Mouse (Mus musculus) stomach, embryonic 14.5 days (tissue): ENCODE data around the gene Fto. TPM values are rescaled to one million over a fixed set of nuclear protein-coding genes. Genes with fewer than 3 reads are reported as not detected.
A peak's percentile ranks its signal among the peaks of the same experiment; 100 is the strongest.

Source experiments
- ATAC-seq: fragments of 200-750 bp; cut with Nextera tagmentation; 2 replicates; pipeline ENCODE4 v1.8.0; 2017; ENCODE audit warnings: low read depth, moderate TSS enrichment; ENCODE audit not compliant: insufficient number of reproducible peaks, insufficient read depth, low FRiP score
- H3K27ac ChIP-seq: fragments of 300-500 bp; sonication (generic); 2 replicates; pipeline ENCODE4 v1.5.1; 2014; ENCODE audit warnings: mild to moderate bottlenecking, low read length, moderate library complexity, mixed read lengths
- H3K27me3 ChIP-seq: fragments of 300-500 bp; sonication (generic); 2 replicates; pipeline ENCODE4 v1.6.1; 2014; ENCODE audit warnings: low read length, control low read depth, mixed read lengths; ENCODE audit not compliant: control insufficient read depth, insufficient read depth
- H3K36me3 ChIP-seq: fragments of 300-500 bp; sonication (generic); 2 replicates; pipeline ENCODE4 v1.6.1; 2014; ENCODE audit warnings: mild to moderate bottlenecking, control low read depth, low read length, moderate library complexity, mixed read lengths; ENCODE audit not compliant: control insufficient read depth, insufficient read depth
- H3K4me1 ChIP-seq: fragments of 300-500 bp; sonication (generic); 2 replicates; pipeline ENCODE4 v1.6.1; 2014; ENCODE audit warnings: low read length, control low read depth, mixed read lengths; ENCODE audit not compliant: control insufficient read depth, insufficient read depth
- H3K4me2 ChIP-seq: fragments of 300-500 bp; sonication (generic); replicated peaks from 2 replicates; pipeline ENCODE4 v1.6.1; 2014; ENCODE audit warnings: low read depth, low read length, control low read depth
- H3K4me3 ChIP-seq: fragments of 300-500 bp; sonication (generic); 2 replicates; pipeline ENCODE4 v1.5.1; 2014; ENCODE audit warnings: low read depth, low read length, control low read depth
- H3K9ac ChIP-seq: fragments of 300-500 bp; sonication (generic); replicated peaks from 2 replicates; pipeline ENCODE4 v1.6.1; 2014; ENCODE audit warnings: low read depth, mild to moderate bottlenecking, control low read depth, low read length, moderate library complexity, mixed read lengths
- H3K9me3 ChIP-seq: fragments of 300-500 bp; sonication (generic); 2 replicates; pipeline ENCODE4 v1.6.1; 2016; ENCODE audit warnings: low read depth, low read length, control low read depth; ENCODE audit not compliant: control insufficient read depth
- WGBS: fragments of 180-500 bp; shearing (Covaris S2); extraction: QIAGEN DNeasy Blood & Tissue Kit; methylation state at CpG from one replicate; pipeline ENCODE4 v1.1.7; 2014; 5-methylcytosine and 5-hydroxymethylcytosine counted together
- polyA plus RNA-seq: library from polyadenylated mRNA; unstranded; fragments of >200 nt; fragmentation: Nextera tagmentation; extraction: Ambion mirVana; gene quantifications from 2 replicates; pipeline ENCODE4 v1.2.1, GENCODE M21; 2014

Fto gene
- polyA plus RNA-seq, 1 experiment from 2014 or later, result 89.6 TPM

DNA sequence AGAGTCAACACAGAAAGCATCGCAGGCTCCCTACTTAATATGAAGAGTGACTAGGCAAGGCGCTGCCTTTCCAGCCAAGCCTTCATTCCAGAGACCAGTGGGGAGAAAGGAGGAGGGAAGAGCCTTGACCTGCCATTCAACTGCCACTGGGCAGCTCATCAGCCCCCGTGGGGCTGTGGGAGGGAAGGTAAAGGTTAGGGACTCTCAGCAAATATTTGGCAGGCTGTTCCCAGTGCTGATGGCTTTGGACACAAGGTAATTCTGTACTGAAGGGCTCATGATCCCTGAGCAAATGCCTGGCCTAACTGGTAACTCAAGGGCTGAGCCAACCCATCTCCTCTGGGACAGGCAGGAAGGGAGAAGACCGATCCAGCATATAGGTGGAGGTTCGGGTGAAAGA, 393.2 kb downstream of the Fto start:
- 53% methylated on average over 5 of the region's 5 CpGs for WGBS

DNA sequence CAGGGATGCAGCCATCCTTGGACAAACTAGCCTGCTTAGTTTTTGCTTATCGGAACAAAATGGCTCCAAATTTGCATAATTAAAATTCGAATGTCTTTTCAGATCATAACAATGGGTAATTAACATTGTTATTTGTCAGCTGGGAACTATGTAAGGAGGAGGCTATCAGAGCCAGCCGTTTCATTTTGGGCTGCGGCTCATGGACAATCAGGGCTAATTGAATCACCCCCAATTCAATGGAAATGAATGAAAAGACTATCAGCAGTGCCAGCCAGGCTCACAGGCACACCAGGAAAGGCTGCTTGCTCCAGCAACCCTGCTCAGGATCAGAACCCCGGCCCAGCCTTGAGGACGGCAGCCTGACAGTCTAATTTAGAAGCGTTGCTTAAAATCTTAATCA, 395.3 kb downstream of the Fto start:
- ATAC-seq, result no peak
- H3K4me2 ChIP-seq, result no peak overlapping the region
- no peaks in the 10 kb centered on the region for H3K36me3 ChIP-seq
- H3K4me1 ChIP-seq, result peaks cover 5% of the 10 kb centered on the region
- H3K9me3 ChIP-seq, result no peaks in the 10 kb centered on the region
- no peak overlapping the region for H3K27ac ChIP-seq
- H3K27me3 ChIP-seq, result no peaks in the 10 kb centered on the region
- no peak overlapping the region for H3K4me3 ChIP-seq
- no peak overlapping the region for H3K9ac ChIP-seq
- 77% methylated on average over 7 of the region's 7 CpGs for WGBS

More for the DNA sequence above, 393.2 kb downstream of the Fto start:
- H3K4me1 ChIP-seq, result no peaks in the 10 kb centered on the region
- no peaks in the 10 kb centered on the region for H3K27me3 ChIP-seq
- no peak overlapping the region for H3K9ac ChIP-seq
- no peak overlapping the region for H3K27ac ChIP-seq
- H3K4me3 ChIP-seq, result no peak overlapping the region
- no peak overlapping the region for H3K4me2 ChIP-seq
- no peaks in the 10 kb centered on the region for H3K36me3 ChIP-seq
- no peak for ATAC-seq
- no peaks in the 10 kb centered on the region for H3K9me3 ChIP-seq

DNA sequence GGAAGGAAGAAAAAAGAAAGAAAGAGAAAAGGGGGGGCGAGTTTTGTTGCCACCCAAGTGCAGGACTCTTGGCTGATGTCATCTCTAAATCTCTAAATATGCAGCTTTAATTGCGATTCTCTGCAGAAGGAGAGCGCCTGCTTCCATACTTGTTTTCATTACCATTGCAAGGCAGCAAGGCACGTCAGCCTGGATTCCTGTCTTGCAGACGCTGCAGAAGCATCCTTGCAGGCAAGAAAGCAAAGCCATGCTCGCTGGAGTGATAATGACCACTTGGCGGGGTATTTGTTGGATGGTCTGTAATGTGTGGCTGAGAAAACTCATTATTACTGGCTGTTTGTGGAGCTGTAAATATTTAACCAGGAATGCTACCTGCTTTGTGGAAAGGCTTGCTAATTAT, 396.4 kb downstream of the Fto start:
- Histone ChIP-seq H3K36me3 (no peaks in the 10 kb centered on the region), H3K9ac (no peak overlapping the region), H3K4me2 (no peak overlapping the region), H3K4me1 (peaks cover 9% of the 10 kb centered on the region), H3K27me3 (no peaks in the 10 kb centered on the region), H3K27ac (no peak overlapping the region), H3K9me3 (no peaks in the 10 kb centered on the region), H3K4me3 (no peak overlapping the region)
- no peak for ATAC-seq
- 37% methylated on average over 7 of the region's 7 CpGs for WGBS

DNA sequence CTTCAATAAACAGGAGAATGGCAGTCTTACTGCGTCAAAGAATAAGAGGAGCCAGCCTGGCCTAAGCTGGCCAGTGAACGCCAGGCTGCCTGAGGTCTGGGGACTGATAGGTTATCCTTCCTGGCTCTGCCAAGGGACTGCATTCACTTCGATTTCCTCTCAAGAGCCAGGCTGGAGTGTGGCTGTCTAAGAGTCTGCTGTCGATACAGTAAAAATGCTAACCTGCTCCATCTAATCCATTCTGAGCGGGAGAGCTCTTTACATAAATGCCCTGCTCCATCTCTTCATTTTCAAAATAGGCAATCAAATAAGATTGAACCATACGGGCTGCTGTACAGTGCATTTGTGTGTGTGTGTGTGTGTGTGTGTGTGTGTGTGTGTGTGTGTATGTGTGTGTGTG, 397.9 kb downstream of the Fto start:
- no peak overlapping the region for H3K4me3 ChIP-seq
- no peaks in the 10 kb centered on the region for H3K9me3 ChIP-seq
- no peak overlapping the region for H3K27ac ChIP-seq
- H3K27me3 ChIP-seq, result no peaks in the 10 kb centered on the region
- ATAC-seq, result no peak
- H3K9ac ChIP-seq, result no peak overlapping the region
- no peaks in the 10 kb centered on the region for H3K36me3 ChIP-seq
- no peak overlapping the region for H3K4me2 ChIP-seq
- peaks cover 9% of the 10 kb centered on the region for H3K4me1 ChIP-seq
- WGBS, result 60% methylated on average over 6 of the region's 6 CpGs

DNA sequence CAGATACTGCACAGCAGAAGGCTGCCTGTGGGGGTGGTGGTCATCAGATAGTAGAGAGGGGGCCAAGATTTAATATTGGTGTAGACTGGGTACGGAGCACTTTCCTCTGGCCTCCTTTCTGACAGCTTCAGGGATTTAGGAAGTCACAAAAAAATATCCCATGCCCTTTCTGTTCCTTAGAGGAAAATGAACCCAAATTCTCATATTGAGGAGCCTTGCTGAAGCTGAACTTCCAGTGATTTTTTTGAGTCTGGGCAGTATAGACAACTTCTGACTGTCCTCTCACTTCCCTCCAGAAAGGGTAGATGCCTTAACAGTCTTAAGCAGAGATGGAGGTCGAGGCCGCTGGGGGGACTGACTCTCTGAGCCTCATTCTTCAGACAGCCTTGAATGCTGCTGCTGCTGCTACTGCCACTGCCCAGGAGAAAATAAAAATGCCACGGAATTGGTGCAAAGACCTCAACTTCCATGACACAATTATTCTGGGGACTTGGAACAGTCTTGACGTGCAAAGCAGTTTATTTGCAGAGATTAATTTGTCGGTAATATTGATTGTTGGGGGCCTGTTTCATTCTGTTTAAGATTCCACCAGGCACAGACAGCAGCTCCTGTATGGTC, 398.8 kb downstream of the Fto start:
- no peaks in the 10 kb centered on the region for H3K27me3 ChIP-seq

GRCm38 (mm10) chr8:91712731-91713569, 399.6 kb downstream of the Fto start:
- no peak for ATAC-seq
- H3K9ac ChIP-seq, result no peak overlapping the region
- peak overlapping the region; percentile 6; the same call in 1 of the 2 replicates for H3K27ac ChIP-seq
- H3K9me3 ChIP-seq, result no peaks in the 10 kb centered on the region
- peak overlapping the region; percentile 64 for H3K4me2 ChIP-seq
- H3K27me3 ChIP-seq, result no peaks in the 10 kb centered on the region
- peaks cover 9% of the 10 kb centered on the region for H3K4me1 ChIP-seq
- H3K4me3 ChIP-seq, result peak overlapping the region; percentile 25
- 4% methylated on average over 31 of the region's 31 CpGs for WGBS
- no peaks in the 10 kb centered on the region for H3K36me3 ChIP-seq

More for the DNA sequence above, 398.8 kb downstream of the Fto start:
- Histone ChIP-seq H3K4me2 (peak overlapping the region; percentile 64; the same call in 1 of the 2 replicates), H3K9ac (no peak overlapping the region), H3K36me3 (no peaks in the 10 kb centered on the region), H3K4me1 (peaks cover 9% of the 10 kb centered on the region), H3K9me3 (no peaks in the 10 kb centered on the region), H3K27ac (no peak overlapping the region), H3K4me3 (no peak overlapping the region)
- no peak for ATAC-seq
- WGBS, result 29% methylated on average over 6 of the region's 6 CpGs

DNA sequence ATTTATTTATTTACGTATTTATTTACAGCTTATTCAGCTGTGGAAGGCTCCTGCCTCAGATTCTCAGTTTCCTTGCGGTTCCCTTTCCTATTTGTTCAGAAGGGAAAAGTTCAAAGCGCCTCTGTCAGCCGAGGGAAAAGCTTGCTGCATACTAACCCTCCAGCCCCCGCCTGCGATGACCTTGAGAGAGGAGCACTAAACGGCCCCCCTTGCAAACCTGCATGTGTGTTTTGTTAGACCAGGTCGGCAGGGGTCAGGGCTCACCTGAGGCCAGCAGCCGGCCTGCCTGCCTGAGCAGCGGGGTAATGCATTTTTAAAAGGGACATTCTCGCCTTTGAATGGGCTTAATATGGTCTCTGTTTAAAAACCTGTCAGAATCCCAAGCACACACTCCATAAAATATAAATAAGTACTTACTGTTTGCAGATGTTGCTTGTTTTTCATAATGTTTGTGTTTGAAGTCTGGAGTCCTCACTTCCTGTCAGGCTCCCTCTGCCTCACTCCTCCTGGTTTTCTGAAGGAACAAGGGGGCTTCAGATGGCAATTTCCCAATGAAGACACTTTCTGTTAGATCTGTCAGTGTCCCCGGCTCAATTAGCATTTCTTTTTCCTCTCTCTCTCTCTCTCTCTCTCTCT, 400.5 kb downstream of the Fto start:
- Histone ChIP-seq H3K9me3 (no peaks in the 10 kb centered on the region), H3K36me3 (no peaks in the 10 kb centered on the region), H3K4me1 (peaks cover 9% of the 10 kb centered on the region), H3K4me3 (peak overlapping the region; percentile 25; the same call in 1 of the 2 replicates), H3K27me3 (no peaks in the 10 kb centered on the region), H3K9ac (no peak overlapping the region), H3K27ac (peak overlapping the region; percentile 6; the same call in 1 of the 2 replicates), H3K4me2 (peak overlapping the region; percentile 64)
- no peak for ATAC-seq
- 9% methylated on average over 12 of the region's 12 CpGs for whole genome bisulfite sequencing

- Histone ChIP-seq H3K4me1 (peaks cover 9% of the 10 kb centered on the region), H3K27me3 (no peaks in the 10 kb centered on the region), H3K4me3 (no peak overlapping the region), H3K27ac (no peak overlapping the region), H3K4me2 (no peak overlapping the region), H3K9me3 (no peaks in the 10 kb centered on the region), H3K36me3 (no peaks in the 10 kb centered on the region), H3K9ac (no peak overlapping the region)
- WGBS, result 80% methylated on average over 7 of the region's 7 CpGs
- ATAC-seq, result no peak
Observed at GRCm38 (mm10) chr8:91714733-91715132, 401.4 kb downstream of the Fto start.
